Mouse (Mus musculus) embryonic facial prominence, embryonic 13.5 days (tissue): ENCODE measurements around the gene P3h2. TPM values are rescaled to one million over a fixed set of nuclear protein-coding genes. Genes with fewer than 3 reads are reported as not detected.

Experiments
- ATAC-seq: fragments of 200-750 bp; cut with Nextera tagmentation; 2 replicates; pipeline ENCODE4 v1.8.0; 2017; ENCODE audit warnings: low read depth; ENCODE audit not compliant: insufficient number of reproducible peaks, insufficient read depth, low FRiP score, low TSS enrichment
- H3K27ac ChIP-seq: fragments of 300-500 bp; sonication (generic); 2 replicates; pipeline ENCODE4 v1.5.1; 2015; ENCODE audit warnings: moderate library complexity, mild to moderate bottlenecking, inconsistent platforms
- H3K27me3 ChIP-seq: fragments of 300-500 bp; sonication (generic); 2 replicates; pipeline ENCODE4 v1.6.1; 2015; ENCODE audit warnings: mild to moderate bottlenecking, inconsistent platforms
- H3K36me3 ChIP-seq: fragments of 300-500 bp; sonication (generic); 2 replicates; pipeline ENCODE4 v1.6.1; 2015; ENCODE audit warnings: mild to moderate bottlenecking, inconsistent platforms
- H3K4me1 ChIP-seq: fragments of 300-500 bp; sonication (generic); 2 replicates; pipeline ENCODE4 v1.6.1; 2015; ENCODE audit warnings: inconsistent platforms
- H3K4me2 ChIP-seq: fragments of 300-500 bp; sonication (generic); 2 replicates; pipeline ENCODE4 v1.6.1; 2015; ENCODE audit warnings: moderate library complexity, mild to moderate bottlenecking, inconsistent platforms
- H3K4me3 ChIP-seq: fragments of 300-500 bp; sonication (generic); 2 replicates; pipeline ENCODE4 v1.5.1; 2015; ENCODE audit warnings: mild to moderate bottlenecking, inconsistent platforms
- H3K9ac ChIP-seq: fragments of 300-500 bp; sonication (generic); 2 replicates; pipeline ENCODE4 v1.6.1; 2015; ENCODE audit warnings: mild to moderate bottlenecking, inconsistent platforms
- H3K9me3 ChIP-seq: fragments of 300-500 bp; sonication (generic); 2 replicates; pipeline ENCODE4 v1.6.1; 2016; ENCODE audit warnings: inconsistent platforms
- WGBS: fragments of 180-500 bp; shearing (Covaris S2); methylation state at CpG from one replicate; pipeline ENCODE4 v1.1.7; 2015; ENCODE audit warnings: mixed read lengths; 5-methylcytosine and 5-hydroxymethylcytosine counted together
- polyA plus RNA-seq: library from polyadenylated mRNA; unstranded; fragments of >200 nt; fragmentation: Nextera tagmentation; extraction: Ambion mirVana; gene quantifications from 2 replicates; pipeline ENCODE4 v1.2.1, GENCODE M21; 2015

Gene P3h2
- polyA plus RNA-seq, 1 experiment from 2014 or later: 3.3 TPM

DNA sequence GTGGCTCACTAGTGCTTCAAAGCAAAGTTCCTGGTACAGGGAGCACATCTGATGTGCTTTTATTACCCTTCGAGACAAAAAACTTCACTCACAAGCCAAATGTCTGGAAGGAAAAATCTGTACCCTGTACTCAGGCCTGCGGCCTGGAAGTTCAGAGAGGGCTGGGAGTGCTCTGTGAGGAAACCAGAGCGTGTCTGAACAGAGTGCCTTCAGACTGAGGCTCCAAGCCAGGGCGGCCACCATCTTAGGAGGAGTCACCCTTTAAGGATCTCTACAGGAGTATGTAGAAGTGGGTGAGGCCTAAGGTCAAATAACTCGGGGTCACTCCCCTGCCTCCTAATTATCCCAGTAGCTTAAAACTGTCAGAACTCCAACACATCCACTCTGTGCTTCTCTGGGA, 152.2 kb downstream of the P3h2 start:
- Histone ChIP-seq H3K4me2 (no peak overlapping the region), H3K9ac (no peak overlapping the region), H3K9me3 (no peaks in the 10 kb centered on the region), H3K36me3 (no peaks in the 10 kb centered on the region), H3K4me3 (no peak overlapping the region), H3K27ac (no peak overlapping the region), H3K27me3 (no peaks in the 10 kb centered on the region), H3K4me1 (peaks cover 9% of the 10 kb centered on the region)
- WGBS: 74% methylated on average over 5 of the region's 5 CpGs
- no peak for ATAC-seq

GRCm38 (mm10) chr16:25952005-25952404, 153.6 kb downstream of the P3h2 start:
- H3K27ac ChIP-seq: no peak overlapping the region
- H3K9me3 ChIP-seq: no peaks in the 10 kb centered on the region
- H3K4me2 ChIP-seq: no peak overlapping the region
- 58% methylated on average over 2 of the region's 2 CpGs for WGBS
- no peaks in the 10 kb centered on the region for H3K36me3 ChIP-seq
- no peak overlapping the region for H3K4me3 ChIP-seq
- no peak overlapping the region for H3K9ac ChIP-seq
- ATAC-seq: no peak
- peaks cover 9% of the 10 kb centered on the region for H3K4me1 ChIP-seq
- H3K27me3 ChIP-seq: no peaks in the 10 kb centered on the region

GRCm38 (mm10) chr16:25948067-25948466, 157.5 kb downstream of the P3h2 start:
- WGBS: 44% methylated on average over 1 of the region's 1 CpGs
- Histone ChIP-seq H3K4me2 (no peak overlapping the region), H3K27ac (no peak overlapping the region), H3K4me1 (no peaks in the 10 kb centered on the region), H3K36me3 (no peaks in the 10 kb centered on the region), H3K4me3 (no peak overlapping the region), H3K9ac (no peak overlapping the region), H3K27me3 (no peaks in the 10 kb centered on the region), H3K9me3 (no peaks in the 10 kb centered on the region)
- ATAC-seq: no peak

- H3K9ac ChIP-seq: no peak overlapping the region
- H3K27ac ChIP-seq: no peak overlapping the region
- H3K4me2 ChIP-seq: no peak overlapping the region
- no peak overlapping the region for H3K4me3 ChIP-seq
- no peak for ATAC-seq
- 51% methylated on average over 12 of the region's 12 CpGs for WGBS
- no peaks in the 10 kb centered on the region for H3K4me1 ChIP-seq
- H3K27me3 ChIP-seq: no peaks in the 10 kb centered on the region
- no peaks in the 10 kb centered on the region for H3K36me3 ChIP-seq
- H3K9me3 ChIP-seq: no peaks in the 10 kb centered on the region
Observed at GRCm38 (mm10) chr16:25945151-25945955, 160.2 kb downstream of the P3h2 start.

- Histone ChIP-seq H3K36me3 (no peaks in the 10 kb centered on the region), H3K4me3 (no peak overlapping the region), H3K9me3 (no peaks in the 10 kb centered on the region), H3K9ac (no peak overlapping the region), H3K4me1 (no peaks in the 10 kb centered on the region), H3K27me3 (no peaks in the 10 kb centered on the region), H3K4me2 (no peak overlapping the region), H3K27ac (no peak overlapping the region)
- ATAC-seq: no peak
- 65% methylated on average over 4 of the region's 4 CpGs for WGBS
Observed at GRCm38 (mm10) chr16:25942261-25942660, 163.3 kb downstream of the P3h2 start.

DNA sequence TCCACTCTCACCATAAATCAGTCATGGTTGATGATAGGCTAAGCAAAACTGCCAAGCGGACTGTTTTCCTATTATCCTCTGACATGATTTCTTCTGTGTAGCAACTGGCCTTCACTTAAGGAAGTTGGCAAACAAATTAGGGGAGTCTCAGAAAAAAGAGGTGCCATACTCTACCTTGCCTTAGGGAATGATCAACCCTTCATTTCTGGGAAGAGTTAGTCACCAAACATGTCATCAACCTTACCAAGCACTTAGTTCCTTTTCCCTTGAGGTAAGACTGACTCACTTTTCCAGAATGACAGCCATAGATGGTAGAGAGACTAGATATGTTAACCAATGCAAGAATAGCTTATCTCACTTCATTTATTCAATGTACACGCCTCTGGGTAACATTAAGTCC, 171.4 kb downstream of the P3h2 start:
- no peak overlapping the region for H3K4me3 ChIP-seq
- no peaks in the 10 kb centered on the region for H3K9me3 ChIP-seq
- H3K27ac ChIP-seq: no peak overlapping the region
- 85% methylated on average over 2 of the region's 2 CpGs for WGBS
- H3K27me3 ChIP-seq: no peaks in the 10 kb centered on the region
- H3K36me3 ChIP-seq: no peaks in the 10 kb centered on the region
- H3K4me2 ChIP-seq: no peak overlapping the region
- no peak overlapping the region for H3K9ac ChIP-seq
- ATAC-seq: no peak
- H3K4me1 ChIP-seq: no peaks in the 10 kb centered on the region

GRCm38 (mm10) chr16:25912185-25912584, 193.4 kb downstream of the P3h2 start:
- H3K9ac ChIP-seq: no peak overlapping the region
- 50% methylated on average over 1 of the region's 1 CpGs for WGBS
- no peak overlapping the region for H3K4me3 ChIP-seq
- H3K27ac ChIP-seq: no peak overlapping the region
- ATAC-seq: no peak
- H3K9me3 ChIP-seq: 0 out of 2 replicates have a peak, but pooled peaks cover 3% of the 10 kb centered on the region
- no peak overlapping the region for H3K4me2 ChIP-seq
- H3K27me3 ChIP-seq: no peaks in the 10 kb centered on the region
- no peaks in the 10 kb centered on the region for H3K36me3 ChIP-seq
- H3K4me1 ChIP-seq: no peaks in the 10 kb centered on the region
